Mouse (Mus musculus) heart, postnatal 36 days (tissue): Measurements from ENCODE around the gene Fpgs. TPM values are rescaled to one million over a fixed set of nuclear protein-coding genes. Genes with fewer than 3 reads are reported as not detected.

Experiments used
- DNase-seq, 2 experiments: peaks; one replicate each; pipeline ENCODE4 v3.0.0; 2021 to 2022
- intact Hi-C: fragments of 180-260 bp; cut with DNase I; formaldehyde crosslinking; loops from one replicate; pipeline ENCODE4 v1.15.1; 2025
- total RNA-seq, 2 experiments: library from RNA; stranded (reverse); gene quantifications; 2 replicates each; pipeline ENCODE4 v1.2.3; 2021

The Fpgs gene
- total RNA-seq, 2 experiments from 2014 or later = 5.0 to 6.6 TPM

DNA sequence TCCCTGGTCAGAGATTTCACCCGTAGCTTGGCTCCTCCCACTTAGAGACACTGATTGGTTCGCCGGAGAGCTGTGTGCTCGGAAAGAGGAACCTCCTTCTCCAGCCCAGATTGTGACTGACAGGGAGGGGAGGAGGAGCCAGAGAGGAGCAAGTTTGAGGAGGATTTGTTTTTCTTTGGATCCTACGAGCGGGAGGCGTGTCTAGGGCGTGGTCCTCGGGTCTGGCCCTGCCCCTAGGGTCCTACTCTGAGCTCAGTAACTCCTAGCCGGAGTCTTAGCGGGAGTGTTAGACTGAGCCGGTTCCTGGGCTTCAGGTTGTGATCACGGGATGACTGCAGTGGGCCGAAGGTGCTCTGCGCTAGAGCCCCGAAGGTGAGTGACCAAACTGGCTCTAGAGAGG lies 23.5 kb upstream of the Fpgs start:
- peak; percentile 92 to 95 for DNase-seq
- intact Hi-C loops = loop anchor here (1.0 kb wide), 1 partner anchor 13 kb away; no protein-coding TSS in a partner anchor

DNA sequence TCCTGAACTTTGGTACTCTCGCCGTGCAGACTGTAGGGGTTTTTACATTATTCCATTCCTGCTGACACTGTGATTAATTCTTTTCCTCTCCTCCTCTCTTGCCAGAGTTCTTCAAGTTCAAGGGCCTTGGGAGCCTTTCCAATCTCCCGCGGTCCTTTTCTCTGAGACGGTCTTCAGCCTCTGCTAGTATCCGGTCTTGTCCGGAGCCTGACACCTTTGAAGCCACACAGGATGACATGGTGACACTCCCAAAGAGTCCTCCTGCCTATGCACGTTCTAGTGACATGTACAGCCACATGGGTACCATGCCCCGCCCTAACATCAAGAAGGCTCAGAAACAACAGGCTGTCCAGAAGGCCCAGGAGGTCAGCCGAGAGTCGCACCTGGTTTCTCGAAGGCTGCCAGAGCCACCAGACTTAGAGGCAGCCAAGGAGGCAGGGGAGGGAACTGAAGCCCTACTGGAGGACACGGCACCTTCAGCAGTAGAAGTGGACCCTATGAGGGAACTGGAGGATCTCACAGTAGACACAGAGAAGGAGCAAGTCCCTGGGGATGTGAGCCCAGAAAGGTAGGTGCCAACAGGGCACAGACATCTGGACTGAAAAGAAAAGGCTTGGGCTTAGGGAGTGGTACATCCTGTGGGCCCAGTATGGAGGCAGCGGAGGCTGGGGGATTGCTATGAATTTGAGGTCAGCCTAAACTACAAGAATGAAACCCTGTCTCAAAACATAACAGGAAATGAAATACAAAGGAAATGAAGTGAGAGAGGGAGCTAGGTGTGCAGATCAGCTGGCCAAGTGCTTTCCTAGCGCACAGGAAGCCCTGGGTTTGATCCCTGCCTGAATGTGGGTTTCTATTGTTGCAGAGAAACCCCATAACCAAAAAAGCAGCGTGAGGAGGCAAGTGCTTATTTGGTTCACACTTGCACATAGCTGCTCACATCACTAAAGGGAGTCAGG lies 21.2 kb upstream of the Fpgs start:
- DNase-seq = no peak
- intact Hi-C loops = no loop called here

DNA sequence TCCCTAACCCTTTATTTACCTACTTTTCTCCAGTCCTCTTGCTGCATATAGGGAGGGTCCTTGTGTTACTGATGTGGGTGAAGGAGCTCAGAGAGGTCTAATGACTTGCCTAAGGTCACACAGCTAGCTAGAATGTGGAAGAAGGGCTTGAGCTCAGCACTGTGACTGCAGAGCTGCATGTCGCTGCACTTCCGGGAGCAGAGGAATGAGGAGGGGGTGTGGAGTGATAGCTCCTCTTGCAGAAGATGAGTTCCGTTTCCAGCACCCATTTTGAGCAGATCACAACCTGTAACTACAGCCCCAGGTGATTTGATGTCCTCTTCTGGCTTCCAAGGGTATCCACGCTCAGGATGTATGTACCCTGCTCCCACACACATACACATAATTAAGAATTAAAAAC lies 20.2 kb upstream of the Fpgs start:
- intact Hi-C loops = no loop called here
- DNase-seq = no peak

DNA sequence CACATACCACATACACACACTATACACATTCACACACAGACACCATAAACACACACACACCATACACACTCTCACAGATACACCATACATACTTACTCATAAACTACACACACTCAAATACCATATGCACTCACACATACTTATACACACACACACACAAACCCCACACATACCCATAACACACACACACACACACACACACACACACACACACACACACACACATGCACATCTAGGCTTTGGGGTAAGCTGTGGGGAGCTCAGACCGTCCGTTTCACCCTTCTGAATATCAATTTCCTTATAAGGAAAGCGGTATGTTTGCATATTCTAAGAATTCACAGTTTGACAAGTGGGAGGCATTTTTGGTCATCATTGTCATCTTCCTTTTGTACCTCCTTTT lies 18.6 kb upstream of the Fpgs start:
- intact Hi-C loops = no loop called here
- DNase-seq = no peak

DNA sequence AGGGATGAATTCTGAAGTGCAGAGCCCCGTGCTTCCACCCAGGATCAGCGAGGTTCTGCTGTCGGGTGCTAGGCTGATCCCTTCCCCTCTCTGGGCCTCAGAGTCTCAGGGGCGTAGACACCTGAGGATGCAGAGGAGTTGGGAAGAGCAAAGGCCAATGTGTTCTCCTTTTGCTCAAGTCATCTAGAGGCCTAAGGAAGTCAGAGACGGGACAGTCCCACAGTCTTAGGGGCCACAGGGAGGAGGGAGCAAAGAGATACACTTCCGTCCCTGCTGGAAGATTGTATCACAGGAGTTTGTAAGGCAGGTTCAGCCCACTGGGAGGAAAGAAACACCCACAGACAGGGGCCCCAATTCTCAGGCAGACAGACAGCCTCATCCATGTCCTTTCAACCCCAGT lies 18.1 kb upstream of the Fpgs start:
- intact Hi-C loops = no loop called here
- no peak for DNase-seq

GRCm38 (mm10) chr2:32720681-32721229 lies 16.8 kb upstream of the Fpgs start, which contains the start of gene Sh2d3c:
TSS of gene Sh2d3c (plus strand) at chr2:32721055.
- DNase-seq = no peak
- intact Hi-C loops = no loop called here

DNA sequence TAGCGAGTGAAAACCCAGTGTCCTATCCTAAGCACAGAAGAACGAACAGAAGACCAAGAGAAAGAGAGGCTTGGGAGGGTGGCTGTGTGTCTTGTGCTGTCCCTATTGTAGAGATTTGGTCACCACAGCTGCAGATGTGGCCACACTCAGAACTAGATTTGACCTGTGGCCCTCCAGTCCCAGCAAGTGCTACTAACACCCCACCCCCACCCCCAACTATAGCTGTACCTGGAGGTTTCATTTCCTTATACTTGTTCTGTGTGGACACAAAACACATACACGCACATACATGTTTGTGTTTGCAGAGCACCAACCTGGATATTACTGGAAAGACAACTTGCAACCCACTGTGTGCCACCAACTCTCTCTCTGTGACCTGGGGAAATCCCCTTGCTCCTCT lies 16.1 kb upstream of the Fpgs start:
- intact Hi-C loops = no loop called here
- DNase-seq = no peak

- no peak for DNase-seq
- intact Hi-C loops = no loop called here
Observed at GRCm38 (mm10) chr2:32718761-32719160, 14.8 kb upstream of the Fpgs start.

DNA sequence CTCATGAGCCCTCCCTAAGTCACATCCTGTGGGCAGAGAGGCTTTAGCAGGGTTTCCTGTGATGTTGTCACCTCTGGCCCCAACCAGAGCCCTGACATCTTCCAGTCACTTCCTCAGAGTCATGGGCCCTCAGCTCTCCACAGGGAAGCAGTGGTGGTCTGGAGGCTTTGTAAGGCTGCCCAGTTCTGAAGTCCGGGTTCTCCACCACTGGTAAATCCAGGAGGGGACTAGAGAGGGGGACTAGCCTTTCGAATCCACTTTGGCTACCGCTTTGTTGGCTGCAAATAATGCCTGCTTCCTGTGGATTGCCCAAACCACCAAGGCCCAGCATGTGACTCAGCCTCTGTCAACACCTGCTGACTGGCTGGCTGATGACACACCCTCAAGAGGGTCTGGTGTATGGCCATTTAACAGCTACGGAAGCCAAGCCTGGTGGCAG lies 11.1 kb upstream of the Fpgs start:
- intact Hi-C loops = loop anchor here (1.0 to 5.0 kb wide), 3 partner anchors 12 to 137 kb away; no protein-coding TSS in a partner anchor
- DNase-seq = peak; percentile 42 to 62

- no peak for DNase-seq
- intact Hi-C loops = loop anchor here (1.0 to 5.0 kb wide), 3 partner anchors 13 to 138 kb away; no protein-coding TSS in a partner anchor
Observed at GRCm38 (mm10) chr2:32714117-32714986, 10.4 kb upstream of the Fpgs start.

DNA sequence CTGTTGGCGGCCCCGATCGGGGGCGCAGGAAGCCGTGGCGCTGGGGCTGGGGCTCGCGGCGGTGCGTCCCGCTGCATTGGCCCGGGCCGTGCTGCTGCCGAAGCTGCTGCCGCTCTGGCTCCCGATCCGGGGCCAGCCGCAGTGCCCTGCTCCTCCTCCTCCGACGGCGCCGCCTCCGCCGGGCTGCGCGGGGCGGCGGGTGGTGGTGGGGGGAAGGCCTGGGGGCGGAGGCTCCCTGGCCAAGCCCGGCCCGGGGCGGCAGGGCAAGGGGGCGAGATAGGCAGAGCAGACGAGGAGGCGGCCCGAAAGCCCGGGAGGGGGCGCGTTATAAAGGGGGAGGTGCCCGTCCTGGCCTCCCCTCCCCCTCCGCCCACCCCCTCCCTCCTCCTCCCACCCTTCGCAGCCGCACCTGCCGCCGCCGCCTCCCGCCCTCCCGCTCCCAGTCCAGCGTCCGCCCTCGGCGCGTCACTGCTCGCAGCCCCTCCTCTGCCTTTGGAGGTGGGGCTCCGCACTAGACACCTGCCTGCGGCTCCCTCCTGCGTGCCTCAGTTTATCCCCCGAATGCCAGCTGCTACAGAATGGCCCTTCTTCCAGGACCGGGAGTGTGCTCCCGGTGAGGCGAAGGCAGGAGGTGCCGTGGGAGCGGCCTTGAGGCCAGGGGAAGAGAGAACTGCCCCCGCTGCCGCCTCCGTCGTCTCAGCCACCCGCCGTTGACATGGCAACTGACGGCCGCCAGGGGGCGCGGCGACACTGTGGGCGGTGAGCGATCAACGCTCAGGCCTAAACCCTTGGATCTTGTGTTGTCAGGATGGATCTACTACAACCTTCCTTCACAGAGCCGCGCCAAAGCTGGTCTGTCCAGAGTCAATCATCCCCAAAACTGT lies 9.2 kb upstream of the Fpgs start, which contains the start of gene Cdk9:
Gene Cdk9, minus strand, starts transcription at position 143 of the 884 bp plus-strand sequence.
- peak; percentile 93 to 98 for DNase-seq
- intact Hi-C loops = loop anchor here (1.0 to 5.0 kb wide), 2 partner anchors 44 to 139 kb away; partner anchors contain the start of gene Tor2a

DNA sequence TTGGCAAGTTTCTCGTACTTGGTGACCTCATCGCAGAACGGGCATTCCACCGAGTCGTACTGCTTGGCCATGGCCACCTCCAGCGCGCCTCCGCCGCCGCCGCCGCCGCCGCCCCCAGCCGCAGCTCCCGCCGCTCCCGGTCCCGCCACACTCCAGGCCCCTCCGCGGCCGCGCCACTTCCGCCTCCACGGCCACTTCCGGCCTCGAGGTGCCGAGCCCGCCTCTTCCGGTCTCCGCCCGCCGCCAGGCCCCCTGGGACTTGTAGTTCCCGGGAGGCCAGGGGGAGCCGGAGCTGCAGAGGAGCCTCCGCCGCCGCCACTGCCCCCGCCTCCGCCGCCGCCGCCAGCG lies 8.6 kb upstream of the Fpgs start:
- DNase-seq = peak; percentile 97 to 99
- intact Hi-C loops = loop anchor here (5.0 kb wide), 1 partner anchor 140 kb away; no protein-coding TSS in a partner anchor

- intact Hi-C loops = loop anchor here (5.0 kb wide), 1 partner anchor 140 kb away; no protein-coding TSS in a partner anchor
- DNase-seq = peak; percentile 71 to 77
Observed at GRCm38 (mm10) chr2:32712108-32712551, 8.2 kb upstream of the Fpgs start.

DNA sequence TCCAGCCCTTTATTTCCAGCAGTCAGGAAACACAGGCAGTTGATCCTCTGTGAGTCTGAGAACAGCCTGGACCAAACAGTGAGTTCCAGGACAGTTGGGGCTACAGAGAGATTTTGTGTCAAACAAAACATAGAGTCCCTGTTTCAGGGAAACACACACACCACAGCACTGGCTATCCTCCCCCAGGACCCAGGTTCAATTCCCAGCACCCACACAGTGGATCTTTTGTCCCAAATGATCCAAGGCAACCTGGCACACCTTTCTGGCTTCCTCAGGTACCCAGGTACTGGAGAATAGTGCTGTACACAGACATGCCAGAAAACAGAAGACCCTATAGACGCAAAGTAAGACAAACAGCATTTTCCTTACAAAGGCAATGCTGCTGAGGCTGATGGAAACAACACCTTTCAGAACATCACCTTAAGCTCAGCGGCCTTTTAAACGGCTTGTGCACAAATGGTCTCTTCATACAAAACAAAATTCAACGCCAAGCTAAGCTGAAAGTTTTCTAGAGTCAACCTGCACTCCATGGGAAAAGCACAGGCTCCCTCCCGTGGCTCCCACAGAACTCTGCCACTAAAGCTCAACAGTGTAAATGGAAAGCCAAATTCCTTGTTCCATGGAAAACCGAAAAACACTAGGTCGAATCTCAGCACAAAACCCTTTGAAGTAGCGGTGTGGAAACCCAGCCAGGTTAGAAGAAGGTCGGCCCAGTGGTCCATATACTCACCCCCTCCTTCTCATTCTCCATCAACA lies 7.5 kb upstream of the Fpgs start:
- intact Hi-C loops = loop anchor here (2.0 to 5.0 kb wide), 2 partner anchors 17 to 141 kb away; no protein-coding TSS in a partner anchor
- no peak for DNase-seq

DNA sequence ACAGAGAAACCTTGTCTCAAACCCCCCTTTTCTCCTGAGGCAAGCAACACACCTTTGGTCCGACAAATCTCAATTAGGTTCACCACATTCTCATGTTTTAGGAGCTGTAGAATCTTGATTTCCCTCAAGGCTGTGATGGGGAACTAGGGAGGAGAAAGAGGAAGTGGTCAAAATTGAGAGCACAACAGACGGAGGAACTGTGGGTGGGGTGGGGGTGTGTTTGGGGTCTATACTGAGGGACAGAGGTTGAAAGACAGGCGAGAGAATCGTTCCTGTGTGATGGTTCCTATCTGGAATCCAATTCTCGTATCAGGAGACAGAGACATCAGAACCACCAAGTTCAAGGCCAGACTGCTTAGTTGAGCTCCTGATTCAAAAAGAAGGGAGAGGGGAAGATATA lies 6.5 kb upstream of the Fpgs start:
- DNase-seq = no peak
- intact Hi-C loops = loop anchor here (2.0 to 5.0 kb wide), 2 partner anchors 16 to 142 kb away; no protein-coding TSS in a partner anchor

GRCm38 (mm10) chr2:32709521-32710137 lies 5.7 kb upstream of the Fpgs start:
- intact Hi-C loops = loop anchor here (2.0 to 5.0 kb wide), 2 partner anchors 15 to 143 kb away; no protein-coding TSS in a partner anchor
- no peak for DNase-seq

DNA sequence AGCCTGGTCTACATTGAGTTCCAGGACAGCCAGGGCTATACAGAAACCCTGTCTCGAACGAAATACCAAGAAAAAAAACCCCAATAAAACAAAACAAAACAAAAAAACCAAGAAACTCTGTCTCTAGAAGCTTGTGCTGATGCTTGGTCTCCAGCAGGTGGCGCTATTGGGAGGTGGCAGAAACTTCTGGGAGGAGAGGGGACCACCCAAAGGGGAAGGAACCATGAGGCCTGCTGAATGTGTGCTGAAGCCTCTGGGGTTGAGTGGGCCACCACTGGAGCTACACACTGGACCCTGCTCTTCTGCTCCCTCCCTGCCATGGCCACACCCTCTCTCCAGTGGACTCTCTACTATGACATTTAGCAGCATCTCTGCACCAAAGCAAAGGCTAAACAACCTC lies 4.7 kb upstream of the Fpgs start:
- peak; percentile 61 to 67 for DNase-seq
- intact Hi-C loops = no loop called here

DNA sequence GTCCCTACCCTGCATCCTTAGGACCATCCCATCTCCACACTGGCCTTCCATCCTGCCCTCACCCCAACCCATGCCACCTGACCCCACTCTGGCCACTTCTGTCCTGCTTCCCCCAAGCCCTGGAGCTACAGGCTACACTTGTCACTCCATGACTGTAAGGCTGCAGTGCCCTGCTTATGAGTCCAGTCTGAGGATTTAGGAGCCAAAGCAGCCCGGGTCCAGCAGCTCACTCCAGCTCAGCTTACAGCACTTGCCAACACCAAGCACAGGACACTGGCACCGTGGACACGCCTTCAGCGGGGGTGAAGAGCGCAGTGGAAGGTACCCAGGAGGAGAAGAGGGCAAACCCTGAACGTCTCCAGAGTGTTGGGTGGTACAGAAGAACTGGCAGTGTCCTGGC lies 3.0 kb upstream of the Fpgs start:
- no peak for DNase-seq
- intact Hi-C loops = no loop called here
